ENCODE assay signal across 21 mouse cellular contexts in the genomic region with DNA sequence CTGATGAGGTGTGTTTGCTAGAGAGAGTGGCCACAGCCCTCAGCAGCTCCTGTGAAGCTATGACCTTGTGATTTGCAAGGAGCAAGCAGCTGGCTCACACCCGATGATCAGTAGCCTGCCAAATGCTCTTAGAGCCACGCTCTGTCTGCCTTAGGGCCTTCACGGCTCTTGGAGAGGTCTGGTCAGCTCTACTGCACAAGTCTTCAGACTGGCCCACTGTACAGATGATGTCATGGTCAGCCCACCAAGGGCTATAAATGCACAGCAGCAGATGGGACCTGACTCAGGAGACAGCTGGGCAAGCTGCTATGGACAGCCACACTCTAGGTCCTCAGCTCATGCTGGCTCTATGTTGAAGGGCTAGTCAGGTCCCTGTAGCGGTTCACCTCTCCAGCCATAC.
DNase-seq lines count a peak whose midpoint lies in the region; ATAC-seq lines count a peak whose summit lies in the region.
"Had no signal": no experiment of that assay in that cellular context is flagged by ENCODE, and none has a peak within 500 bp of the region (broad histone marks: within the 10 kb centered on the region; RNA-seq: fewer than 3 reads in every experiment).

No protein-coding gene starts in this region.

- no peaks in the 10 kb centered on the region for H3K27me3 ChIP-seq in hindbrain, embryonic 16.5 days (replicated peaks; ENCODE audit: control insufficient read depth, insufficient read depth, low read length)
- no peaks in the 10 kb centered on the region for H3K27me3 ChIP-seq in hindbrain, embryonic 12.5 days
- H3K27me3 ChIP-seq in midbrain, embryonic 13.5 days = no peaks in the 10 kb centered on the region
- H3K27me3 ChIP-seq: forebrain, embryonic 12.5 days; intestine, embryonic 15.5 days had no signal

- H3K27ac ChIP-seq in hindbrain, embryonic 16.5 days (ENCODE audit: low read depth, low read length) = no peak overlapping the region
- H3K27ac ChIP-seq in hindbrain, embryonic 12.5 days = no peak overlapping the region
- no peak overlapping the region; the same call in 1 of the 2 replicates for H3K27ac ChIP-seq in midbrain, embryonic 13.5 days
- H3K27ac ChIP-seq: forebrain, embryonic 12.5 days; heart, embryonic 10.5 days; intestine, embryonic 15.5 days; macrophage had no signal

- no peak overlapping the region for H3K4me3 ChIP-seq in hindbrain, embryonic 16.5 days (ENCODE audit: low read length)
- H3K4me3 ChIP-seq in hindbrain, embryonic 12.5 days = no peak overlapping the region
- H3K4me3 ChIP-seq in midbrain, embryonic 13.5 days (replicated peaks) = no peak overlapping the region
- H3K4me3 ChIP-seq: forebrain, embryonic 12.5 days; heart, embryonic 10.5 days; intestine, embryonic 15.5 days had no signal

- H3K9me3 ChIP-seq in hindbrain, embryonic 16.5 days (ENCODE audit: control insufficient read depth, low read length) = no peaks in the 10 kb centered on the region
- H3K9me3 ChIP-seq in hindbrain, embryonic 12.5 days (replicated peaks) = no peaks in the 10 kb centered on the region
- H3K9me3 ChIP-seq in midbrain, embryonic 13.5 days = no peaks in the 10 kb centered on the region
- H3K9me3 ChIP-seq: forebrain, embryonic 12.5 days; heart, embryonic 10.5 days; intestine, embryonic 15.5 days had no signal

- H3K9ac ChIP-seq in hindbrain, embryonic 16.5 days (ENCODE audit: low read depth, low read length) = no peak overlapping the region
- H3K9ac ChIP-seq in hindbrain, embryonic 12.5 days = no peak overlapping the region
- no peak overlapping the region for H3K9ac ChIP-seq in midbrain, embryonic 13.5 days (replicated peaks)
- H3K9ac ChIP-seq: forebrain, embryonic 12.5 days; intestine, embryonic 15.5 days had no signal

- peaks cover 14% of the 10 kb centered on the region for H3K4me1 ChIP-seq in hindbrain, embryonic 16.5 days (ENCODE audit: control insufficient read depth, insufficient read depth, low read depth, low read length)
- H3K4me1 ChIP-seq in hindbrain, embryonic 12.5 days = peaks cover 18% of the 10 kb centered on the region
- peaks cover 29% of the 10 kb centered on the region for H3K4me1 ChIP-seq in midbrain, embryonic 13.5 days (replicated peaks)
- H3K4me1 ChIP-seq: heart, embryonic 10.5 days; intestine, embryonic 15.5 days had no signal

- H3K36me3 ChIP-seq in hindbrain, embryonic 16.5 days (ENCODE audit: control insufficient read depth, insufficient read depth, low read length) = no peaks in the 10 kb centered on the region
- H3K36me3 ChIP-seq in hindbrain, embryonic 12.5 days = no peaks in the 10 kb centered on the region
- H3K36me3 ChIP-seq in midbrain, embryonic 13.5 days = no peaks in the 10 kb centered on the region
- H3K36me3 ChIP-seq: forebrain, embryonic 12.5 days; heart, embryonic 10.5 days; intestine, embryonic 15.5 days had no signal

- H3K4me2 ChIP-seq in hindbrain, embryonic 16.5 days (ENCODE audit: low read length) = no peak overlapping the region
- no peak overlapping the region for H3K4me2 ChIP-seq in hindbrain, embryonic 12.5 days (replicated peaks)
- H3K4me2 ChIP-seq in midbrain, embryonic 13.5 days (replicated peaks) = no peak overlapping the region
- H3K4me2 ChIP-seq: forebrain, embryonic 12.5 days; intestine, embryonic 15.5 days had no signal

- ATAC-seq in hindbrain, embryonic 16.5 days = peak; percentile 35; the same call in 1 of the 2 replicates
- no peak for ATAC-seq in hindbrain, embryonic 12.5 days (ENCODE audit: low FRiP score)
- ATAC-seq in midbrain, embryonic 13.5 days = peak; percentile 38; the same call in 1 of the 2 replicates
- ATAC-seq: CD4-positive, CD25-positive, alpha-beta regulatory T cell, adult 4 months; intestine, embryonic 15.5 days had no signal

- peak; percentile 50 to 53 for DNase-seq in right cerebral cortex, adult 2 months (ENCODE audit: low spot score in 2 of 2)
- DNase-seq in right cerebral cortex, postnatal 14 days = no peak
- DNase-seq in lung, postnatal 36 days = no peak
- no peak for DNase-seq in heart, postnatal 4 days
- DNase-seq: adrenal gland, adult 2 months; cerebellum, adult 18-20 months; embryo, embryonic 11 days; gastrocnemius, postnatal 36 days; heart, postnatal 14 days; kidney, postnatal 25 days; layer of hippocampus, postnatal 36 days; liver; lung, adult 18-20 months had no signal

- WGBS in hindbrain, embryonic 16.5 days = 76% methylated on average over 4 of the region's 4 CpGs
- 73% methylated on average over 4 of the region's 4 CpGs for WGBS in hindbrain, embryonic 12.5 days
- WGBS in midbrain, embryonic 13.5 days = 84% methylated on average over 4 of the region's 4 CpGs

Comparison
In these comparisons a context has a peak if more than half of its experiments do, and no peak if none do; other contexts are left out.
1. DNase-seq: peak in right cerebral cortex, adult 2 months (2 of 2); none in right cerebral cortex, postnatal 14 days (single experiment), lung, postnatal 36 days (single experiment) and heart, postnatal 4 days (single experiment).